Mouse (Mus musculus) testis, adult 2 months (tissue): ENCODE data around the gene Apool.

Experiments used
- CTCF ChIP-seq: fragments of 200-500 bp; IDR thresholded peaks from 2 replicates; pipeline ENCODE4 v1.5.1; 2012; ENCODE audit warnings: low read depth, mild to moderate bottlenecking, inconsistent platforms, low read length, moderate library complexity; ENCODE audit not compliant: control insufficient read depth, insufficient read depth, insufficient replicate concordance
- POLR2A ChIP-seq: fragments of 200-500 bp; IDR thresholded peaks from 2 replicates; pipeline ENCODE4 v1.6.1; 2012; ENCODE audit warnings: low read depth, mild to moderate bottlenecking, inconsistent platforms, low read length, moderate library complexity; ENCODE audit not compliant: control insufficient read depth

DNA sequence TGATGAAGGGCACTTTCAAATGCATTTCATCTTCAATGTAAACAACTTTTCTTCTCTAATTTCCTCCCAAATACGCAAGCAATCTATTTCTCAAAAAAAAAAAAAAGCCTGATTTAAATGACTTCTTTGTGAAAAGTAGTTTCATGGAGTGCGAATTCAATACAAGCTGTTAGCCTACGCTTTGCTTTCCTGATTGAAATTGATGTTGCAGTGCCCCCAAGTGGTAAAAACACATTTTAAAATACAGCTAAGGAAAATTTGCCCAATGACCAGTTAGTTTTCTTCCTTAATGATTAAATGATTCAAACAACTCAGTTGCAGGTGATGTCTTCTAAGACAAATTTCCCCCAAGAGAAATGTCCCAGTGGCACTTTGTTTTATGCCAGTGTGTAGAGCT is 37.3 kb downstream of the Apool start:
- TF ChIP-seq POLR2A (no peak), CTCF (no peak)
